Mouse (Mus musculus): Measurements from ENCODE around the gene Mta3.

The Mta3 gene

GRCm38 (mm10) chr17:83706116-83706593 lies at the start of gene Mta3:
Gene Mta3, plus strand, starts transcription at chr17:83706163.
- CTCF ChIA-PET, result interaction anchor here (0.5 to 0.7 kb wide), 3 partner anchors 38 to 518 kb away, joined by 3 to 4 read pairs (median 4); no protein-coding TSS in a partner anchor

GRCm38 (mm10) chr17:83657375-83657774 lies 48.6 kb upstream of the Mta3 start:
- CTCF ChIA-PET, result no interaction called here

GRCm38 (mm10) chr17:83658943-83659342 lies 47.0 kb upstream of the Mta3 start:
- CTCF ChIA-PET, result interaction anchor here (0.7 kb wide), 1 partner anchor 49 kb away, joined by 4 read pairs; no protein-coding TSS in a partner anchor

- CTCF ChIA-PET, result interaction anchor here (0.7 kb wide), 1 partner anchor 158 kb away, joined by 14 read pairs; no protein-coding TSS in a partner anchor
These were observed 41.2 kb upstream of the Mta3 start for GRCm38 (mm10) chr17:83664761-83665160.

GRCm38 (mm10) chr17:83666597-83667287 lies 39.2 kb upstream of the Mta3 start:
- CTCF ChIA-PET, result interaction anchor here (0.6 kb wide), 1 partner anchor 103 kb away, joined by 6 read pairs; no protein-coding TSS in a partner anchor

GRCm38 (mm10) chr17:83667934-83668690 lies 37.9 kb upstream of the Mta3 start:
- CTCF ChIA-PET, result interaction anchor here (0.7 kb wide), 1 partner anchor 38 kb away, joined by 4 read pairs; no protein-coding TSS in a partner anchor

GRCm38 (mm10) chr17:83672685-83673084 lies 33.3 kb upstream of the Mta3 start:
- CTCF ChIA-PET, result no interaction called here

- CTCF ChIA-PET, result no interaction called here
These were observed 28.6 kb upstream of the Mta3 start for GRCm38 (mm10) chr17:83677370-83677769.

GRCm38 (mm10) chr17:83681977-83682376 lies 24.0 kb upstream of the Mta3 start:
- CTCF ChIA-PET, result no interaction called here

- CTCF ChIA-PET, result no interaction called here
These were observed 21.5 kb upstream of the Mta3 start for GRCm38 (mm10) chr17:83684475-83684874.

- CTCF ChIA-PET, result no interaction called here
These were observed 15.5 kb upstream of the Mta3 start for GRCm38 (mm10) chr17:83690418-83690817.

GRCm38 (mm10) chr17:83691379-83691778 lies 14.6 kb upstream of the Mta3 start:
- CTCF ChIA-PET, result no interaction called here

GRCm38 (mm10) chr17:83693941-83694340 lies 12.0 kb upstream of the Mta3 start:
- CTCF ChIA-PET, result interaction anchor here (0.6 kb wide), 1 partner anchor 339 kb away, joined by 12 read pairs; no protein-coding TSS in a partner anchor

GRCm38 (mm10) chr17:83695785-83696184 lies 10.2 kb upstream of the Mta3 start:
- CTCF ChIA-PET, result interaction anchor here (0.6 kb wide), 1 partner anchor 262 kb away, joined by 4 read pairs; no protein-coding TSS in a partner anchor

GRCm38 (mm10) chr17:83699062-83699724 lies 6.8 kb upstream of the Mta3 start:
- CTCF ChIA-PET, result interaction anchor here (0.6 kb wide), 1 partner anchor 176 kb away, joined by 3 read pairs; no protein-coding TSS in a partner anchor

- CTCF ChIA-PET, result no interaction called here
These were observed 5.8 kb upstream of the Mta3 start for GRCm38 (mm10) chr17:83700125-83700524.

- CTCF ChIA-PET, result interaction anchor here (0.5 kb wide), 1 partner anchor 60 kb away, joined by 5 read pairs; no protein-coding TSS in a partner anchor
These were observed 1.5 kb upstream of the Mta3 start for GRCm38 (mm10) chr17:83704469-83704868.

- CTCF ChIA-PET, result no interaction called here
These were observed 429 bp upstream of the Mta3 start for GRCm38 (mm10) chr17:83705352-83706115.

- CTCF ChIA-PET, result interaction anchor here (0.5 to 0.7 kb wide), 4 partner anchors 39 to 518 kb away, joined by 3 to 5 read pairs (median 4); no protein-coding TSS in a partner anchor
These were observed 697 bp downstream of the Mta3 start for GRCm38 (mm10) chr17:83706594-83707126.

GRCm38 (mm10) chr17:83707372-83707771 lies 1.4 kb downstream of the Mta3 start:
- CTCF ChIA-PET, result interaction anchor here (0.7 kb wide), 1 partner anchor 82 kb away, joined by 5 read pairs; no protein-coding TSS in a partner anchor
